Mouse (Mus musculus): ENCODE measurements at regions not wholly inside any gene's neighbourhood (a gene's known extent, or its start where the extent isn't known, plus 50 kb on each side); places are given as distances from the start of the nearest gene placed in this dataset.
A peak's percentile ranks its signal among the peaks of the same experiment; 100 is the strongest.

DNA sequence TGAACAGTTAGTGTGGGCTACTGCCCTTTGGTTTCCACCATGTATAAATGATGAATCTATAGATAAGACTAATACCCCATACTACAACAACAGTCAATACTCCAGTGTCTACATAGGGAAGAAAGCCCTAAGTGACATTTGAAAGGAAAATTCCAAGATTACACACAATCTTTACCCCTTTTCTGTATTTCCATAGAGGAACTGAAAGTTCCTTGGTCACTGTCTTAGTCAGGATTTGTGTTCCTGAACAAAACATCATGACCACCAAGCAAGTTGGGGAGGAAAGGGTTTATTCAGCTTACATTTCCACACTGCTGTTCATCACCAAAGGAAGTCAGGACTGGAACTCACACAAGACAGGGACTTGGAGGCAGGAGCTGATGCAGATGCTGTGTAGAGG is 332.7 kb upstream of the Adamts16 start:
- ATAC-seq (replicated peaks; ENCODE audit: low FRiP score, low TSS enrichment, poor library complexity, severe bottlenecking) = no peak

DNA sequence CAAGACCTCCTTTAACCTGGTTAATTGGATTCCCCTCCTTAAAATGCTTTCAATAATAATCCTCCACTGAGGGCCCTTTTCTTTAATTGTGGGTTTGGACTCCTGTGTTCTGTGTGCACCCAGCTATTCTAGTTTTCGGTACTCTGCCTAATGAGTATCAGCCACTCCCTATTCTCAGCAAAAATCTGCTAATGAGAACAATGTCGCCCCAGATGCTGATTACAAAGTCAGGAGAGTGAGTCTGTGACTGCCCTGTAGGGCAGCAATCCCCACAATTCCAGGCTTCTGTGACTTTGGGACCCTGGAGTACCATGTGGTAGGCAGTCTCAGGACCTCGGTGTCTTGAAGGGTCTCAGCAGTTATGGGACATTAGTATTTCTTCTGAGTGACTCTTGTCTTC is 324.6 kb upstream of the Adamts16 start:
- no peak for ATAC-seq (replicated peaks; ENCODE audit: low FRiP score, low TSS enrichment, poor library complexity, severe bottlenecking)

- ATAC-seq (replicated peaks; ENCODE audit: low FRiP score, low TSS enrichment, poor library complexity, severe bottlenecking) = no peak
Observed at GRCm38 (mm10) chr13:71165096-71165920, 323.7 kb upstream of the Adamts16 start.

GRCm38 (mm10) chr13:71164012-71164411 is 322.4 kb upstream of the Adamts16 start:
- no peak for ATAC-seq (replicated peaks; ENCODE audit: low FRiP score, low TSS enrichment, poor library complexity, severe bottlenecking)

- ATAC-seq (replicated peaks; ENCODE audit: low FRiP score, low TSS enrichment, poor library complexity, severe bottlenecking) = no peak
Observed at GRCm38 (mm10) chr13:71162952-71163351, 321.3 kb upstream of the Adamts16 start.

- no peak for ATAC-seq (replicated peaks; ENCODE audit: low FRiP score, low TSS enrichment, poor library complexity, severe bottlenecking)
Observed at GRCm38 (mm10) chr13:71158300-71158860, 316.8 kb upstream of the Adamts16 start.

- no peak for ATAC-seq (replicated peaks; ENCODE audit: low FRiP score, low TSS enrichment, poor library complexity, severe bottlenecking)
Observed at GRCm38 (mm10) chr13:71157656-71158299, 316.2 kb upstream of the Adamts16 start.

GRCm38 (mm10) chr13:71150092-71150491 is 308.5 kb upstream of the Adamts16 start:
- ATAC-seq (replicated peaks; ENCODE audit: low FRiP score, low TSS enrichment, poor library complexity, severe bottlenecking) = no peak

DNA sequence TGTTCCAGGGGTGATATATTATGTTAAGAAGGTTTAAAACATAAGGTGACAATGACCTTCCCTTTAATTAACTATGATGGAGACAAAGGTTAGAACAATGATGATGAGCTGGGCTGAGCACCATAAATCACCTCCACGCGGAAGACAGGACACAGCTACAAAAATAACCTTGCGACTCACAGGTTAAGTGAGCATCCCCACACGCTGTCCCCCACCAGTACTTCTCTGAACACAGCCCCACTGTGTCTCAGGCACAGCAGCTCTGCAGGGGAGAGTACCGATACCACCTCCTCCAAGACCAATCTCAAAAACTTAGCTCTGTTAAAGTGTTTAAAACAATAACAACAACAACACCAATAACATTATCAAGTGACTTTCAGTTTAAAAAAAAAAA is 307.7 kb upstream of the Adamts16 start:
- ATAC-seq (replicated peaks; ENCODE audit: low FRiP score, low TSS enrichment, poor library complexity, severe bottlenecking) = no peak

DNA sequence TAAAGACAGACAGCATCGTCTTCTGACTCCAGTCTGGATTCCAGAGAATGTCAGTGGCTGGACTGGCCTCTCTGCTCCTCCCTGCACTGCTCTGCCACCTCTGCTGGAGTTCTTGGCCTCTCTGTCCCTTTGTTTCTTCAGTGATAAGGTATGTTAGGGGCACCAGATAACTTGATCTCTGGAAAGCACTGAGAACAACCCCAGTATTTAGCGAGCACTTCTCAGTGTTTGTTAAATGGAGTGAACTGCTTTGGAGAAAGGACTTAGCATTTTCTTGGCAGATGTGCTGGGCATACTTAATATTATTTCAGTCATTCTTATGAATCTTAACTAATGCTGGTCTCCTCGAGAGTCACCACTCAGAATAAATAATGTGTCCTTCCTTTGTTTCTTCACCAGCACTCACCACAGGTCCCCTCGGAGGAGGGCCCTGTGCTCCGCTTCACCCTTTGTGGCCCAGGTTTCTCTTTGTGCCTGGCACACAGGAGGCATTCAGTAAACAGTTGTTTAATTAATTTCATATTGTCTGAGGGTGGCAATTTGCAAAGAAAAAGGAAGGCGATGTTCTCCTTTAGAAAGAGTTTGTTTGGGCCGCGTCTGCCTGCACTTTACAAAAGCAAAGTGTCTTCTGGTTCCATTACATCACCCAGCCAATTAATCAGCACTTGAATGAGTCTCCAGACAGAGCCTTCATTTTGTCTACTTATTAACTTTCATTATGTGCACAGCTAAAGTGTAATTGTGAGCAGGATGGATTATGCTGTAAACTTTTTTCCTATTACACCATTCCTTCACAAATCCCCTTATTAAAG is 307.1 kb upstream of the Adamts16 start:
- ATAC-seq (replicated peaks; ENCODE audit: low FRiP score, low TSS enrichment, poor library complexity, severe bottlenecking) = no peak

DNA sequence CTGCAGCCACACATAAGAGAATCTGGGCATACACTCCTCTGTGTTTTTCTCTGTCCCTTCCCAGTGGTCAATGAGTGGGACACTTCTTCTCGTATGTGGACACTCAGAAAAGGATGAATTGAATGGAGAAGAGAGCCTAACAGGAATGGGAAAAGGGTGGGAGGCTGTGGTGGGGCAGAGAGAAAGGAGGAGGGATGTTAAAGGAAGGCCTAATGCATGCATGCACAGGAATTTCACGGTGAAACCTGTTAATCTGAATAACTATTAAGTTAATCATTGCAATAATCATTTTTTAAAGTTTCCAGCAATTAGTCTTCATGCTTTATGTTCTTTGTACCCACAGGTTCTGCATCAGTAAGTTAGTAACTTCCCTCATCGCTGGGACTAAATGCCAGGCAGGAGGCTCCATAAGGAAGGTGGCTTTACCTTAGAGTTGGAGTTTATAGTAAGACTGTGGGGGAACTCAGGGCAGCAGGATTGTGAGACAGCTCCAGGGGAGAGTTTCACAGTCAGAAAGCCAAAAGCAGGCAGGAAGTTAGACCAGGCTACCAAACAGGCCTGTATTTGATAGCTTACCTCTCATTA is 305.3 kb upstream of the Adamts16 start:
- no peak for ATAC-seq (replicated peaks; ENCODE audit: low FRiP score, low TSS enrichment, poor library complexity, severe bottlenecking)

- ATAC-seq (replicated peaks; ENCODE audit: low FRiP score, low TSS enrichment, poor library complexity, severe bottlenecking) = no peak
Observed at GRCm38 (mm10) chr13:71138745-71139312, 297.2 kb upstream of the Adamts16 start.

DNA sequence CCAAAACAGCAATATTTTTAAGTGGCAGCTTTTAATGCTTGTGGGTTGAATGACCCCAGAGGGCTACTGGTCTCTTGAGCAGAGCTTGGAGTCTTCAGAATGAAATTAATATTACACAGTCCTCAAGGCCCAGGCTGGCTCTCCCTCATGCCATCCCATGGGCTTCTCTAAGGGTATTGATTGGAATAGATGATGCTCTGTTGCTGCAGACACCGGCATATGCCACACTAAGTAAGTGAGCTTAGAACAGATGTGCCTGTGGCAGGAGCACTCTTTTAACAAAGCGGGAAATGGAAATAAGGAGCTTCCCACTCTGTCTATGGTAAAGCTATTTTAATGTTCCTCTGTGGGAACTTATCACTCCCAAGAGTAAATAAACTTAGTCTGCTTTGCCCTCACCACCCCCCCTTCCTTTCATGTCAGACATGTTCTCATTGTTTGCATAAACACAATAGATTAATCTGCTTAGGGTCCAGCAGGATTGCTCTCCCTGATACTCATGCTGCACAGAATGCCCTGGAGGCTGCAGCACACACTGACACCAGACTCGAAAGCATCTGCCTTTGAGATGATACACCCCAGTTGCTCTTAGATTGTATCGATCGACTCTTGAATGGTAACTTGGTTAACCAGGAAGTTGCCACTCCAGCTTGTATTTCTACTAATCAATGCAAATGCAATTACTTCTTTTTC is 294.5 kb upstream of the Adamts16 start:
- ATAC-seq (replicated peaks; ENCODE audit: low FRiP score, low TSS enrichment, poor library complexity, severe bottlenecking) = no peak

DNA sequence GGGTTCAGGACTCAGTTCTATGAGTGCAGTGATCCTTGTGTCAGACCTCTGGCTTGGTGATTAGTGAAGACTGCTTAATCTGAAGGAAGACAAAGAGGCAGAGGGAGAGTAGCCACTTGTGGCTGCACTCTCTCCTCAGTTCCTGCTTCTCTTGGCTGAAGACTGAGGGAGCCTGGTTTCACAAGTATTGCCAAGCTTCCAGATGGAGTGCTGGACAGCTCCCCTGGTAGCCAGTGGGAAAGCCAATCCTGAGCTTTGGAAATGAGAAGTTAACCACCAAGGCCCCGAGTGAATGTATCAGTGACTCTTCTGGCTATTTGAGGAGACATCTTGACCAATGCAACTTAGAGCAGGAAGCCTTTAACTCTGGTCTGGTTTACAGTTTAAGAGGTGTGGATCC is 279.9 kb upstream of the Adamts16 start:
- no peak for ATAC-seq (replicated peaks; ENCODE audit: low FRiP score, low TSS enrichment, poor library complexity, severe bottlenecking)

DNA sequence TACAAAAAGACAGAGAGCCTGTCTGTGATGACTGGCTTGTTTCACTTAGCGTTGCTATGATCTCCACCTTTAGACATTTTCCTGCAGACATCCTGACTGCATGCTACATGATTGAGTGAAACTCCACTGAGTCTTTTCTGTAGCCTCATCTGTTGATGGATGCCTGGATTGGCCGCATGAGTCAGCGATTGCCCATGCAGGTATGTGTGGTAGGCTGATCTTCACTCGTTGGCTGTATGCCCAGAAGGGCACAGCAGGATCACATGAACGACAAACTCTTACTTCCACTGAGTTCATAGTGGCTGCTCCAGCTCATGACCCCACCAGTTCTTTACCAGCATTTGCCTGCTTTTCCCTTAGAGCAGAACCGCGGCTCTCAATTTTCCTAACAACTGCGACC is 266.6 kb upstream of the Adamts16 start:
- ATAC-seq (replicated peaks; ENCODE audit: low FRiP score, low TSS enrichment, poor library complexity, severe bottlenecking) = no peak

DNA sequence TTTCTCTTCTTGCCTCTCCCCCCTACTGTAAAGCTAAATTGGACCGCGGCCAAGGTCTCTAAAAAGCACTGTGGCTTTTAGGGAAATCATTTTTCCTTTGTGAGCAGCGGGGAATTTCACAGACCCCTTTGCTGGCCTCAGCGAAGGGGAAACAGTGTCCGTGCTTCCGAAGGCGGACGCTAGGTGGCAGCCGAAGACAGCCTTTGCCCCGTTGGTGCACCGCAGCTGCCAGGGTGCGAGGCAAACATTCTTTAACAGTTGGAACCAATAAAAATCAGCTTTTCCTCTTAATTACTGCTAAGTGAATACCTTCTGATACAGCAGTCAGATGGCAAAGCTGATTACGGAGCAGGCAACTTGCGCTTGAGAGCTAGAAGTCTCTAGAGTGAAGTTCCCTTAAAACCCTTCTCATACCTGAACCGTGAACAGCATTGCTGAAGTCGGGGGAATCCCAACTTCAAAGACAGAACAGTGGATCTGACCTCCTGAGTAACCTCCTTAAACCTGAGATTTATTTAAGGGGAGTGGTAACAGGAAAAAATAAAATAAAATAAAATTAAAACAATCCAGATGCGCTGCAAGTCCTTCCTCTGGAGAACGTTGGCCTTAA is 263.7 kb upstream of the Adamts16 start:
- ATAC-seq (replicated peaks; ENCODE audit: low FRiP score, low TSS enrichment, poor library complexity, severe bottlenecking) = peak; percentile 63; the same call in 1 of the 2 replicates

DNA sequence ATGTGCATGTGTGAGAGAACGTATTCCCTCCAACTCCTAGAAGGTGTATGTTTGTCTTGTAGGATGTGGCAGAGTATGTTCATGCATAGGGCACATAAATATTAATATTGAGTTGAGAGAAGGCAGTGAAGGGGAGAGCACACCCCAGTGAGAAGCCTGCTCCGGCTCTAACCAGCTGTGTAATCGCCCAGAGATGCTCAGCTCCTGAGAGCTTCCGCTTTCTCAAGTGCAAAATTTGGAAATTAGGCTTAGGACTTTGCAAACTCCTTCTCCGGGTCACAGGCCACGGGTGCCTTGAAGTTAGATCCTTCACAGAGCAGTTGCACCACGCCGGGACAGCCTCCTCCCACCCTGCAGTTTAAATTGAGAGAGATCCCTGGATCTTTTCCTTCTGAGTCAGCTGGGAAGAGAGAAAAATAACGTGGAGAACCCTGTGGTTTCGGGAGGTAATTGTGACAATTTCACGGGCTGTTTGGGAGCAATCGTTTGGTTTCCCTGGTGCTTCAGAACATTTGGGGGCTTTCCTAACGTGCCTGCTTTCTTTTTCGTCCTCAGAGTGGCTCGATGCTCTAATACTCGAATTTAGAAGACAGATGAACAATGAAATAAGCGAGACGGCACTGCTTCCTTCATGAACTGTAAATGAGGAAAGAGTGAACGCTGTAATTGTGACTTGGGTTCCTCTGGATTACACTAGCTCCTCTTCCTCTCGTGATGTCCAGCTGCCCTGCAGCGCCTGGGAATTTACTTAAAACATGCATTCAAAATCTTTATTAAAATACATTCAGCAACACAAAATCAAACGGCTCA is 263.0 kb upstream of the Adamts16 start:
- no peak for ATAC-seq (replicated peaks; ENCODE audit: low FRiP score, low TSS enrichment, poor library complexity, severe bottlenecking)

DNA sequence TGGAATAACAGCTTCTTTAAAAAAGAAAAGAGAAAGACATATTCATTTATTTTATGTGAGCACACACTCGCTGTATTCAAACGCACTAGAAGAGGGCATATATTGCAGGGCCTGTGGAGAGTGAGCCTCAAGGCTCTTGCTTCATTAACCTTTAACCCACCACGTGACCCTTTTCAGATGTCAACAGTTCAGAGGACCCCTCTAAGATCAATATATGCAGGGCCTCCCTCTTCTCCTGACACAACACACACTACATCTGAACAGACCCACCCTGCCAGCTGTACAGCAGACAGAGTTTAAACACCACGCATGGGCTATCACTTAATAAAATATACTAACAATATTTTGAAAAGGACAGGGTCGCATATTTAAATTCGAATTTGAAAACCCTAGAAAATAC is 242.7 kb upstream of the Adamts16 start:
- ATAC-seq (replicated peaks; ENCODE audit: low FRiP score, low TSS enrichment, poor library complexity, severe bottlenecking) = no peak

Measured in megakaryocyte-erythroid progenitor cell, adult 5-6 weeks (primary cell).